Comparison of ENCODE assay signal across 23 mouse cellular contexts in genomic region chr1:36436515-36436914, GRCm38 (mm10).
"Had no signal": no experiment of that assay in that cellular context is flagged by ENCODE, and none has a peak within 500 bp of the region (broad histone marks: within the 10 kb centered on the region; RNA-seq: fewer than 3 reads in every experiment).

No protein-coding gene starts in this region.

- H3K27ac ChIP-seq: heart, adult 2 months; heart, embryonic 13.5 days; heart, embryonic 15.5 days; hindbrain, embryonic 13.5 days; hindbrain, embryonic 15.5 days; hindbrain, postnatal 0 days; layer of hippocampus, adult 2 months; left cerebral cortex, adult 2 months; limb, embryonic 10.5 days; limb, embryonic 12.5 days had no signal

- H3K4me1 ChIP-seq: heart, embryonic 13.5 days; heart, embryonic 15.5 days; hindbrain, embryonic 13.5 days; hindbrain, embryonic 15.5 days; limb, embryonic 10.5 days; limb, embryonic 12.5 days had no signal

- H3K4me3 ChIP-seq: heart, adult 2 months; heart, embryonic 13.5 days; heart, embryonic 15.5 days; hindbrain, embryonic 13.5 days; hindbrain, embryonic 15.5 days; layer of hippocampus, adult 2 months; left cerebral cortex, adult 2 months; limb, embryonic 10.5 days; limb, embryonic 12.5 days had no signal

- H3K27me3 ChIP-seq: heart, embryonic 13.5 days; heart, embryonic 15.5 days; hindbrain, embryonic 13.5 days; hindbrain, embryonic 15.5 days; limb, embryonic 12.5 days had no signal

- H3K9me3 ChIP-seq: heart, embryonic 13.5 days; heart, embryonic 15.5 days; hindbrain, embryonic 13.5 days; hindbrain, embryonic 15.5 days; limb, embryonic 10.5 days; limb, embryonic 12.5 days had no signal

- H3K4me2 ChIP-seq: heart, embryonic 11.5 days; heart, embryonic 13.5 days; heart, embryonic 15.5 days; hindbrain, embryonic 13.5 days; hindbrain, embryonic 15.5 days; limb, embryonic 12.5 days had no signal

- ATAC-seq: hindbrain, postnatal 0 days; intestine, embryonic 16.5 days had no signal

- DNase-seq: gastrocnemius, postnatal 14 days; gastrocnemius, postnatal 36 days; heart, adult 11 months; heart, adult 2 months; heart, postnatal 14 days; heart, postnatal 36 days; kidney, adult 18-20 months; kidney, adult 8-10 months; kidney, postnatal 10 days; kidney, postnatal 25 days; kidney, postnatal 4 days; liver had no signal

- H3K9ac ChIP-seq: heart, embryonic 13.5 days; heart, embryonic 15.5 days; hindbrain, embryonic 13.5 days; hindbrain, embryonic 15.5 days; limb, embryonic 12.5 days had no signal
